Mouse (Mus musculus) ES-E14 (cell line): Measurements from ENCODE around the gene Fbxw13.

Source experiments
- CHD2 ChIP-seq: IDR thresholded peaks from 2 replicates; pipeline ENCODE4 v1.6.1; 2014; ENCODE audit warnings: mild to moderate bottlenecking, low read depth, low read length, inconsistent platforms
- HCFC1 ChIP-seq: IDR thresholded peaks from 2 replicates; pipeline ENCODE4 v1.6.1; 2012; ENCODE audit warnings: low read length, inconsistent platforms, borderline replicate concordance; ENCODE audit not compliant: insufficient read depth

DNA sequence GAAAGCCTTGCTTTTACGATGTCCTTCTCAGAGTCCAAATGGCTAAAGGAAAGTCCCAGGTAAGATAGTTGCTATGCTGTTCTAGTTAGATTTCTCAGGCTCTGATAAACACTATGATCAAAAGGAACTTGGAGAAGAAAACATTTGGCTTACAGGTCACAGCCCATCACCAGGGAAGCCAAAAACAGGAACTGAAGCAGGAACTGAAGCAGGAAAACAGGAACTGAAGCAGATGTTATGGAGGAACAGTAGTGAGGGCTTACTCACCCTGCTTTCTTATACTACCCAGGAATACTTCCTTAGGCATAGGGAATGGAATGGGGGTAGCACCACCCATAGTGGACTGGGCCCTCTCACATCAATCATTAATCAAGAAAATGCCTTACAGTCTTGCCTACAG, 4.6 kb upstream of the Fbxw13 start:
- TF ChIP-seq HCFC1 (no peak), CHD2 (no peak)
